Mouse (Mus musculus) liver, adult 2 months (tissue): Measurements from ENCODE around the gene Tecpr2. TPM values are rescaled to one million over a fixed set of nuclear protein-coding genes. Genes with fewer than 3 reads are reported as not detected.

Experiments
- DNase-seq: peaks from one replicate; pipeline ENCODE4 v3.0.0-alpha.2; 2011; ENCODE audit warnings: low read depth, low spot score; ENCODE audit errors: extremely low read depth
- H3K27ac ChIP-seq: fragments of 200-500 bp; replicated peaks from 2 replicates; pipeline ENCODE4 v1.5.1; 2012; ENCODE audit warnings: low read depth, mild to moderate bottlenecking, control low read depth, inconsistent platforms, low read length; ENCODE audit not compliant: insufficient read depth
- H3K27me3 ChIP-seq: fragments of 200-500 bp; 2 replicates; pipeline ENCODE4 v1.6.1; 2012; ENCODE audit warnings: mild to moderate bottlenecking, moderate library complexity, low read length, inconsistent platforms; ENCODE audit not compliant: control insufficient read depth, insufficient read depth
- H3K36me3 ChIP-seq: fragments of 200-500 bp; 2 replicates; pipeline ENCODE4 v1.6.1; 2012; ENCODE audit warnings: low read length, inconsistent platforms; ENCODE audit not compliant: control insufficient read depth, insufficient read depth
- H3K4me1 ChIP-seq: fragments of 200-500 bp; 2 replicates; pipeline ENCODE4 v1.6.1; 2011; ENCODE audit warnings: low read length; ENCODE audit not compliant: control insufficient read depth, insufficient read depth
- H3K4me3 ChIP-seq: fragments of 200-500 bp; 2 replicates; pipeline ENCODE4 v1.5.1; 2011; ENCODE audit warnings: low read depth, mild to moderate bottlenecking, control low read depth, low read length, moderate library complexity; ENCODE audit not compliant: insufficient read depth
- H3K79me2 ChIP-seq: fragments of 200-500 bp; 2 replicates; pipeline ENCODE4 v1.6.1; 2012; ENCODE audit warnings: inconsistent platforms, mild to moderate bottlenecking, low read length, moderate library complexity; ENCODE audit not compliant: control insufficient read depth, insufficient read depth
- H3K9ac ChIP-seq: fragments of 200-500 bp; 2 replicates; pipeline ENCODE4 v1.6.1; 2012; ENCODE audit warnings: low read depth, mild to moderate bottlenecking, control low read depth, inconsistent platforms, low read length
- CTCF ChIP-seq: fragments of 200-500 bp; IDR thresholded peaks from 2 replicates; pipeline ENCODE4 v1.5.1; 2011; ENCODE audit warnings: low read depth, low read length, control low read depth
- POLR2A ChIP-seq: fragments of 200-500 bp; IDR thresholded peaks from 2 replicates; pipeline ENCODE4 v1.6.1; 2011; ENCODE audit warnings: low read length, control low read depth; ENCODE audit not compliant: insufficient read depth; ENCODE audit errors: extremely low read depth
- WGBS: fragments of 180-500 bp; shearing (Covaris S2); methylation state at CpG from one replicate; pipeline ENCODE4 v1.1.7; 2018; 5-methylcytosine and 5-hydroxymethylcytosine counted together
- polyA plus RNA-seq: library from polyadenylated mRNA; depleted of rRNA; stranded (reverse); fragments of >200 nt; gene quantifications from 2 replicates; pipeline ENCODE4 v1.2.3, GENCODE M21; 2012
- total RNA-seq: library from RNA; depleted of rRNA; stranded (reverse); fragments of >200 nt; gene quantifications from 2 replicates; pipeline ENCODE4 v1.2.3, GENCODE M21; 2014

The Tecpr2 gene
- total and polyA plus RNA-seq, 2 experiments = 2.5 to 3.8 TPM

DNA sequence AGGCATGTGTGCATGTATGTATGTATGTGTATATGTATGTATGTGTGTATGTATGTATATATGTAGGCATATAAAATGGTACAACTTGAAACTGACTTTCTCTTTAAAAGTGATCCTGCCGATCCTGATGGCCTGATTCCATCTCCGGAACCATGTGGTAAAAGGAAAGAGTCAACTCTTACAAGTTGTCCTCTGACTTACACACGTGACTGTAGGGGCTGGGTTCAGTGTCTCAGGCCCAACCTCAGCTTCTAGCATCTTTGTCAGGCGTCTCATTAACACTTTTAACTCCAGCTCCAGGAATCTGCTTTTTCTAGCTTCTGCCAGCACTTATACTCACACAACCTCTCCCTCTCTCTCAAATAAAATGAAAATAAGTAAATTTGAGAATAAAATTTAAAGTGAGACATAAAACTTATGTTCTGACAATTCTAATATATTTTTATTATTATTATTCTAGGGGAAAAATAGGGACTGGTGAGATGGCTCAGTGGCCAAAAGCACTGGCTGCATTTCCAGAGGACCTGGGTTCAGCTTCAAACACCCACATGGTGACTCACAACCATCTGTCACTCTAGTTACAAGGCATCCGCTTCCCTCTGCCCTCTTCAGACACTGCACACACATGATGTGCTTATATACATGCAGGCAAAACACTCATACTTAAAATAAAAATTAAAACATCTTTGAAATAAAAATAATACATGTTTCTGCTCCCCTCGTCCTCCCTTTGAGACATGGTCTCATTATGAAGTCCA lies 63.7 kb downstream of the Tecpr2 start:
- H3K27me3 ChIP-seq = no peaks in the 10 kb centered on the region
- H3K4me1 ChIP-seq = no peaks in the 10 kb centered on the region
- H3K4me3 ChIP-seq = no peak overlapping the region
- no peak overlapping the region for H3K9ac ChIP-seq
- no peaks in the 10 kb centered on the region for H3K79me2 ChIP-seq
- no peak for DNase-seq
- TF ChIP-seq POLR2A = no peak
- no peak for TF ChIP-seq CTCF
- H3K36me3 ChIP-seq = peaks cover 20% of the 10 kb centered on the region
- 94% methylated on average over 6 of the region's 6 CpGs for WGBS
- H3K27ac ChIP-seq = no peak overlapping the region

DNA sequence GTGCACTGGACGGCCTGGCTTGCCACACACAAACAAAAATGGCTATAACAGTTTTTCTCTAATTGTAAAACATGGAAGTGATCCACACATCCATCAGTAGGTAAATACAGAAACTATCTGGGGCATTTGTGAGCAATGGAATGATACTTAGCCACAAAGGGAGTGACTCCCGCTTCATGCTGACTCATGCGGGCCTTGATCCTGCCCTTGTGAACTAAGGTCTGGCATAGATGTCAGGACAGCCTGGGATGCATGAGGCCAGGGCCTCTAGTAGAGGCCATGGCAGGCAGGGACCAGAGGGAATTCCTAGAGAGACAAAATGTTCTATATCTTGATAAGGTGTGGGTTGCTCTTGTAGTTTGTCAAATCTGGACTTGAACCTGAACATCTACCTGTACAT lies 64.4 kb downstream of the Tecpr2 start:
- no peak for TF ChIP-seq POLR2A
- no peak for TF ChIP-seq CTCF
- Histone ChIP-seq H3K4me3 (no peak overlapping the region), H3K9ac (no peak overlapping the region), H3K4me1 (no peaks in the 10 kb centered on the region), H3K79me2 (no peaks in the 10 kb centered on the region), H3K27ac (no peak overlapping the region), H3K27me3 (no peaks in the 10 kb centered on the region), H3K36me3 (peaks cover 20% of the 10 kb centered on the region)
- 89% methylated on average over 3 of the region's 3 CpGs for WGBS
- no peak for DNase-seq

DNA sequence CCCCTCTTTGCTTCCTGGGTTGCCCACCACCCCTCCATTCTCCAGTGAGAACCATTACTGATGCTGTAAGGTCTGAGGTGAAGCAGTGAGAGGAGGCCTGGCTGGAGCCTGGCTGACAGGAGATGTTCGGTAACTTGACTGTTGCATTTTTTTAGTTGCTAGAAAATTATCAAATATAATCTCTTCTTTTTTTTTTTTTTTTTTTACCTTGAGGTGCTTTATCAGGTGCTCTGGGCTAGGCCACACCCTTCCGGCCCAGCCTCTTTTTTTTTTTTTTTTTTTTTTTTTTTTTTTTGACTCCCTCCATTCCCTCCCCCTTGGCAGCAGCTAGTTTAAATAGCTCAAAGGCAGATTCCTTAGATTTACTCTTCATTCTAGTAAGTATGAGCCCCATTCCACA lies 64.8 kb downstream of the Tecpr2 start:
- no peaks in the 10 kb centered on the region for H3K27me3 ChIP-seq
- DNase-seq = no peak
- H3K79me2 ChIP-seq = no peaks in the 10 kb centered on the region
- no peak for TF ChIP-seq POLR2A
- no peak for TF ChIP-seq CTCF
- peaks cover 18% of the 10 kb centered on the region for H3K36me3 ChIP-seq
- H3K4me1 ChIP-seq = no peaks in the 10 kb centered on the region
- no peak overlapping the region for H3K9ac ChIP-seq
- no peak overlapping the region for H3K27ac ChIP-seq
- 90% methylated on average over 2 of the region's 2 CpGs for WGBS
- no peak overlapping the region for H3K4me3 ChIP-seq

DNA sequence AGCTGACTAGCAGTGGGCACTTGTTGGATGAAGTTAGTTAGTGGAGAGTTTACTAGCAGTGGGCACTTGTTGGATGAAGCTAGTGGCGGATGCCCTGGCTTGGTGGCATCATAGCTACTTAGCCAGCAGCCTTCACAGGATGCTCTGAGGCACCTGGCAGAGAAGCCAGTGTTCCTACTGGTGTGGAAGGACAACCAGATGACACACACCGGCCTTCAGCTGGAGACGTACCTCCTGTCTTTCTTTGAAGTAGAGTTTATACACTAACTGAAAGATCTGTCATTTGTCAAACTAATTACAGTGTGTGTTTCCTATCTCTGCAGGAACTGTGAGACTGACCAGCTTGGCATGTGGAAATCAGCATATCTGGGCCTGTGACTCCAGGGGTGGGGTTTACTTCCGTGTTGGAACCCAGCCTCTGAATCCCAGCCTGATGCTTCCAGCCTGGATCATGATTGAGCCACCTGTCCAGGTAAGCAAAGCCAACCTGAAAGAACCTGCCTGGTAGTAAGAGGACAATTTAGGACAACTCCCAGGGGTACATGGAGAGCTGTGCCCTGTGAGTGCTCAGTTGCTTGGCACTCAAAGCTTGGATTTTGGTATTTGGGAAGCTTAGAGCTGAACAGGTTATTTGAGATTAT lies 65.4 kb downstream of the Tecpr2 start:
- 89% methylated on average over 4 of the region's 4 CpGs for WGBS
- Histone ChIP-seq H3K9ac (no peak overlapping the region), H3K4me3 (no peak overlapping the region)

DNA sequence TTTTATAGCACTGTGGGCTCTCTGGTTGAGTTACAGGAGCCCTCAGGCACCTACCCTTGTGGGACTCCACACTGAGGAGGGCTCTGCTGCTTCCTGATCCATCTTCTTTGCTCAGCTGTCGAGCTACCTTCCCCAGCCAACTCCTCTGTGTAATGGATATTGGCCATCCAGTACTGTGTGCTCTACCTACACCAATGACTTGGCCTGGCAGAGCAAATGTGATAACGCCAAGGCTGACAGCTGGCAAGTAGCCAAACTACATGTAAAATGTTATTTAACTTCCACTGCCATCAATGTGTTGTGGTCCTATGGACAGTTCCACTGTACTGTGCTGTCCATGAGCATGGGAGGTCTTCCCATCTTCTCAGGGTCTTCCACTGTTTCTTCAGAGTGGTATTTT lies 72.9 kb downstream of the Tecpr2 start:
- Histone ChIP-seq H3K4me3 (no peak overlapping the region), H3K4me1 (no peaks in the 10 kb centered on the region), H3K9ac (no peak overlapping the region), H3K36me3 (0 out of 2 replicates have a peak, but pooled peaks cover under 1% of the 10 kb centered on the region), H3K27ac (no peak overlapping the region), H3K27me3 (no peaks in the 10 kb centered on the region), H3K79me2 (no peaks in the 10 kb centered on the region)
- no peak for TF ChIP-seq CTCF
- no peak for TF ChIP-seq POLR2A
- no peak for DNase-seq
- 40% methylated on average over 2 of the region's 2 CpGs for WGBS

More for the DNA sequence above, 65.4 kb downstream of the Tecpr2 start:
- H3K4me1 ChIP-seq = no peaks in the 10 kb centered on the region
- no peaks in the 10 kb centered on the region for H3K79me2 ChIP-seq
- H3K27ac ChIP-seq = no peak overlapping the region
- peaks cover 17% of the 10 kb centered on the region for H3K36me3 ChIP-seq
- no peak for DNase-seq
- TF ChIP-seq CTCF (no peak), POLR2A (no peak)
- H3K27me3 ChIP-seq = no peaks in the 10 kb centered on the region

DNA sequence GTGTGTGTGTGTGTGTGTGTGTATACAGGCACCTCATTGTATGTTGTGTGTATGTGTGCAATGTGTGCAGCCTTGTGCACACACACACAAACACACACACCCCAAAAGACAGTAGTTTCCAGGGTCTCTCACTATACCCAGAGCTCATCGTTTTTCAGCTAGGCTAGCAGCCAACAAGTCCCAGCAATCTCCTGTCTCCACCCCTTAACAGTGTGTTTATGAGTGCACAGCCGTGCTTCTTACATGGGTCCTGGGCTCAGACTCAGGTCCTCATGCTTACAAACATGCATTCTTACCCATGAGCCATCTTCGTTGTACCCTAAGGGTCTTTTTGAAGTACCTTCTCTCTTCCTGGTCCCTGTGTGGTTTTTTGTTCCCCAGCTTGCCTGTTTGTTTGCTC lies 76.4 kb downstream of the Tecpr2 start:
- 70% methylated on average over 3 of the region's 3 CpGs for WGBS
- Histone ChIP-seq H3K27me3 (no peaks in the 10 kb centered on the region), H3K79me2 (no peaks in the 10 kb centered on the region), H3K27ac (no peak overlapping the region), H3K4me1 (no peaks in the 10 kb centered on the region), H3K4me3 (no peak overlapping the region), H3K9ac (no peak overlapping the region), H3K36me3 (no peaks in the 10 kb centered on the region; the same call in 1 of the 2 replicates)
- TF ChIP-seq POLR2A (no peak), CTCF (no peak)
- no peak for DNase-seq
